Mouse (Mus musculus): ENCODE results near the gene Stub1.
A peak's percentile ranks its signal among the peaks of the same experiment; 100 is the strongest.

Gene Stub1

DNA sequence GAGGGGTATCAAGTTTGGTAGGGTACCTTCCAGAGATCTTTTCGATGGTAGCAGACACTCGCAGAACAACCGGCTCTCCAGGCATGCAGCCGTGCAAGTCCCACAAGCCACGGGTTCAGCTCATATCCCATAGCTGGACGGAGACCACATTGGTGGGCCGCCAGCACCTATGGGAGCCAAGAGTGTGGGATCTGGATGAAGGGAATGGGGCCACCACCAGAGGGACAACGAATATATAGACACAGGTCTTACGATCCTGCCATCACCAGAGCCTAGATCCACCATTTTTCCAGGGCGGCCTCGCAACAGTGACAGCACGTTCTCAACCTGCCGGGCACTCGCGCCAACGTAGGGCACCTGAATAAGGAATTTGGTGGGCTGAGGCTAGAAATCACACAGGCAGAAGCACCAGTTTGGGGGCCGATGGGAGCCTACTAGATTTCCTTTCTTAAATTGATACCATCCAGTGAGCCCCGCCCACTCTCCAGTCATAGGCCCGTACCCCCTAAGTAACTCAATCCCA lies 41.8 kb downstream of the Stub1 start:
- DNase-seq (ENCODE audit: low read depth, low spot score) = no peak

- DNase-seq (ENCODE audit: low read depth, low spot score) = no peak
These were observed 46.3 kb downstream of the Stub1 start for GRCm38 (mm10) chr17:25786781-25787504.

- DNase-seq (ENCODE audit: low read depth, low spot score) = no peak
These were observed 46.9 kb downstream of the Stub1 start, which contains the start of gene Ccdc78 for GRCm38 (mm10) chr17:25786280-25786679. Gene Ccdc78, plus strand, starts transcription at chr17:25786580.

GRCm38 (mm10) chr17:25785281-25785745 lies 47.9 kb downstream of the Stub1 start, which contains the start of gene Haghl:
Gene Haghl, minus strand, starts transcription at chr17:25785673.
- peak; percentile 98 for DNase-seq (ENCODE audit: low read depth, low spot score)

DNA sequence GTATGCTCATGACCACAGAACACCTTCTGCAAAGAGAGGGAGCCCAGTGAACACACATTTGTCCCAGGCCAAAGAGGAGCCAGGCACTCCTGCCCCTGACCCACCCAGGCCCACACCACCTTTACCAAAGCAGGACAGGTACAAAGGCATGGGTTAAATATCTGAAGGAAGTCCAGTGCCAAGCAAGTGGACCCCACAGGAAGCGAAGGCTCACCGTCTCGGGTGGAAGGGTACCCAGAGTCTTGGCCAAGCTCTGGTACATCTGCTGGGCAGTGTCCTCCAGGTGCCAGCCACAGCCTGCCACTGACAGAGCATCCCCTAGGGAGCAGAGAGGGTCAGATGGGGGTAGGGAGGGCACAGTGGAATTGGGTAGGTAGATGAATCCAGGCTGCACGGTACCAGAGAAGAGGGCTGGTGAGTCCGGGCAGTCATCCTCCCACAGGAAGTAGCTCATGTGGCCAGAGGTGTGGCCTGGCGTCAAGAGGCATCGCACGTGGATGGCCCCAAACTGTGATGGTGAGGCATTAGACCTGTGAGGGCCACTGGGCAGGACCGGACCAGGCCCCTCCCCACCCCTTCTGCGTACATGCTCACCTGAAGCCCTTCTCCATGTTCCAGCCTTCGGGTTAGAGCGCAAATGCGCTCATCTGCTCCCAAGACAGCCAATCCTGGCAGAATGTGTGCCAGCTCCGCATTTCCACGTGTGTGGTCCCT lies 49.2 kb downstream of the Stub1 start:
- DNase-seq (ENCODE audit: low read depth, low spot score) = no peak

DNA sequence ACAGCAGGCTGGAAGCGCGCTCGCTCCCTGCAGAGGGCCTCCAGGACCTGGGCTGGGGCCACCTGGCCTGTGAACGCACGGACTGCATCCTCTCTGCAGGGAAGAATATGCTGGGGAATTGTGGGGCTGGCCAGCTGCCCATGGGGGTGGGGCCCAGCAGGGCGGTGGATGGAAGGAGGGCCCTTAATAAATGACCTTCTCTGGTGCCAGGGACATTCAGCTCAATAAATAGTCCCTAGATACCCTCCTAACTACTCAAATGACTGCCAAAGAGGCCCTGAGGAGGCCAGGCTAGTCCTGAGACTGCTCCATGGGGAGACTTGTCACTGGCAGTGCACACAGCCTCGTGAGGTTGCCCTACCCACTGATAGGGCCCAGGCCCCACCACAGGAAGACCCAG lies 50.1 kb downstream of the Stub1 start:
- DNase-seq (ENCODE audit: low read depth, low spot score) = no peak

DNA sequence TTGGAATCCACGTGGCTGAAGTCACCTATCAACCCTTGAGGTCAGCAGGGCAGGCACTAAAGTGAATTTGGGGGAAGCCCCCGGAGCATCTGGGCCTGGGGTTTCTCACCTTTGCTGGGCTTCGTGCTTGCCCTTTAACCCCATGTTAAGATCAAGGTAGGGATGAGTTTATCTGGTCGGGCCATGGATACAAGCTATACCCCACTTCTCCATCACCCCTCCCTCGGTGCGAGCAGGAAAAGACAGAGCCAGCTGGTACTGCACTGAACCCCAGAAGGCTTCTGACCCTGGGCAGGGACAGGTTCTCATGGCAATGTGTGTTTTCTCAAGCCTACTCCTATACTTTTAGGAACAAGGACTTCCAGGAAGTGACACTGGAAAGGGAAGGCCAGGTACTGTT lies 51.9 kb downstream of the Stub1 start:
- no peak for DNase-seq (ENCODE audit: low read depth, low spot score)
